Mouse (Mus musculus) layer of hippocampus, adult 11-12 months (tissue): Measurements from ENCODE around the gene Sned1.
"Not testable (repeated sequence)": the region's sequence is repeated elsewhere in the genome, so short reads cannot be mapped to it uniquely, and the experiment has no call there.

Experiments
- DNase-seq: peaks from one replicate; pipeline ENCODE4 v3.0.0; 2022; ENCODE audit warnings: low spot score

Gene Sned1

GRCm38 (mm10) chr1:93229221-93229620 lies 6.4 kb upstream of the Sned1 start:
- no peak for DNase-seq

- DNase-seq, result no peak
Observed at GRCm38 (mm10) chr1:93229626-93230025, 6.0 kb upstream of the Sned1 start.

- no peak for DNase-seq
Observed at GRCm38 (mm10) chr1:93236545-93236924, 894 bp downstream of the Sned1 start.

DNA sequence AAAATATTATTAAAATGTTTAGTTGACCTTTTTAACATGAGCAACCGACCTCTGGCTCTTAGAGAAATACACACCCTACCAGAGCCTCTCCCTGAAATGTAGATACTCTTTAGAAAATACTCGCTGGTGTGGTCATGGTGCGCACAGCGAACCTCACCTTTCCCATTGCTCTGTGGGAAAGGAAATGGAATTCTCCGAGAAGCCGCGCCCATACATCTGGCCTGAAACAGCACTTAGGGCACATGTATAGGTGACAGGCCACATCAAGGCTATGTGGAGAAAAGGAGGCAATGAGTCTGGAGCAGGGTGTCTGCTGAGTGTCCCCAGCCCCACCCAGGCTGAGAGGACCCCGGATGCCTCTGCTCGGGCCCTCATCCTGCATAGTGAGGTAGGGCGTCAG lies 2.0 kb downstream of the Sned1 start:
- DNase-seq, result no peak

DNA sequence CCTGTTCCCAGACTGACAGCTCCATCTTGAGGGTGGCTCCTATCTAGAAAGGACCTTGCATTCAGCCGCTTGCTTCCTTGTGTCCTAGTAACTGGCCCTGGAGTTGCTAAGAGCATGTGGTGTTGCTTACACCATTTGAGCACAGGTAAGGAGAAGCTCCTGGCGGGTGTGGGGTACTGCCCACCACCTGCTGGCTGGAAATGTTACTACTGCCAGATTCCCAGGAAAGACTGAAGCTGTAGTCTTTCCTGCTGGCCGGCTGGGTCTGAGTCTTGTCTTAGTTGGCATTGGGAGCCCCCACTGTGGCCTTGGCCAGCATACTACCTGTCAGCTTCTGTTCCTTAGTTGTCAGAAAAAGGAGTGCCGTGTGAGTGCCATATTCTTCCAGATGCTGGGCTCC lies 2.6 kb downstream of the Sned1 start:
- no peak for DNase-seq

- DNase-seq, result no peak
Observed at GRCm38 (mm10) chr1:93245936-93246335, 10.3 kb downstream of the Sned1 start.

GRCm38 (mm10) chr1:93252586-93252985 lies 16.9 kb downstream of the Sned1 start:
- no peak for DNase-seq

- no peak for DNase-seq
Observed at GRCm38 (mm10) chr1:93255761-93256160, 20.1 kb downstream of the Sned1 start.

- no peak for DNase-seq
Observed at GRCm38 (mm10) chr1:93257560-93257959, 21.9 kb downstream of the Sned1 start.

- DNase-seq, result no peak
Observed at GRCm38 (mm10) chr1:93267207-93267606, 31.6 kb downstream of the Sned1 start.

- DNase-seq, result no peak
Observed at GRCm38 (mm10) chr1:93268246-93268645, 32.6 kb downstream of the Sned1 start.

DNA sequence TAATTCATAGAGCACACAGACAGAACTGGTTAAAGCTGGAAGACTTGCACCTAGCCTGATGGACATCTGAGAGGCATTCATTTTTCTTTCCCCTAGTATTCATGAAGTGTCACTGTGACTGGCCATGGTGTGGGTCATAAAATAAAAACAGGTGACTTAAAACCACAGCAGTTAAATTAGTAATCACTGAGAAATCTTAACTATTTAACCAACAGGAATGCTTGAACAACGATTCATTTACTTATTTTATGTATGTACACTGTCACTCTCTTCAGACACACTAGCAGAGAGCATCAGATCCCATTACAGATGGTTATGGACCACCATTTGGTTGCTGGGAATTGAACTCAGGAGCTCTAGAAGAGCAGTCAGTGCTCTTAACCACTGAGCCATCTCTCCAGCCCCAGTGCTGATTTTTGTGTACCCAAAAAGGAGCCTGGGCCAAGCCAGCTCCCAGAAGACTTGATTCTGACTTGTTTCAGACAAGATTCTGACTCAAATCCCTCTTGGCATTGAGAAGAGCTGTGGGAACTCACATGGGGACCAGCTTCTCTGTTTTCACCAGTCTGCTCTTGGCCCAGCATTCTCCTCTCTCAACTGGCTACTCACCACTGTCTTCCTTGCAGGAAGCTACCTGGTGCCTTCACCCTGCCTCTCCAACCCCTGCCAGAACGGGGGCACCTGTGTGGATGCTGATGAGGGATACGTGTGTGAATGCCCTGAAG lies 35.0 kb downstream of the Sned1 start:
- DNase-seq, result no peak

GRCm38 (mm10) chr1:93271751-93272150 lies 36.1 kb downstream of the Sned1 start:
- DNase-seq, result no peak

DNA sequence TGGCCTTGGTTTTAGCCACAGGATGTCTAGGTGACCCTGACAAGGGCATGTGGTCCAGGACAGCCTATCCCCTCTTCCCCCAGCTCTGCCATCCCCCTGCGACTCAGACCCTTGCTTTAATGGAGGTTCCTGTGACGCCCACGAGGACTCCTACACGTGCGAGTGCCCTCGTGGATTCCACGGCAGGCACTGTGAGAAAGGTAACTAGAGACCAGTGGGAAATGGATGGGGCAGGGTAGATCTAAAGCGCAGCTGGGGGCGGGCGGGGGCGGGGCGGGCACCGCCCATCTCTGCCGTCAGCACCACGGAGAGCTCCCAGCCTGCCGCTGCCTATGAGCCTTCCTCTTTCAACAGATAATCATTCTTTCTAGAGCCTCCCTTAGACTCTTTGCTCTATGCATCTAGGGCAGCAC lies 36.8 kb downstream of the Sned1 start:
- no peak for DNase-seq

DNA sequence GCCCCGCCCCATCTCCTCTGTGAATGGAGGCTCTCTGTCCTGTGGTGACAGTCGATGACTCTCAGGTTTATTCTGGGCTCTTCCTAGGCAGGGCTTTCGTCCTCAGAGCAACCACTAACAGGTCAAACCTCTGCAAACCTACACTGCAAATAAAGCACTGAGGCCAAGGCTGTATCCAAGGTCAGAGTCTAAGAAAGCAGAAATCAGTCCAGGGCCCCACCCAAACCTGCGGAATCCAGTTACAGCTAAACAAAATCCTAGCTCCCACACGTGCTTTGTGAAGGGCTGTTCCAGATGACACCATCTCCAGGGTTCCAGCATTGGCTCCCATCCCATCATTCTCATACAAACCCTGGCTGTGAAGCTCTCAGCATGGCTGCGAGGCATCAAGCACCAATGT lies 39.9 kb downstream of the Sned1 start:
- no peak for DNase-seq

DNA sequence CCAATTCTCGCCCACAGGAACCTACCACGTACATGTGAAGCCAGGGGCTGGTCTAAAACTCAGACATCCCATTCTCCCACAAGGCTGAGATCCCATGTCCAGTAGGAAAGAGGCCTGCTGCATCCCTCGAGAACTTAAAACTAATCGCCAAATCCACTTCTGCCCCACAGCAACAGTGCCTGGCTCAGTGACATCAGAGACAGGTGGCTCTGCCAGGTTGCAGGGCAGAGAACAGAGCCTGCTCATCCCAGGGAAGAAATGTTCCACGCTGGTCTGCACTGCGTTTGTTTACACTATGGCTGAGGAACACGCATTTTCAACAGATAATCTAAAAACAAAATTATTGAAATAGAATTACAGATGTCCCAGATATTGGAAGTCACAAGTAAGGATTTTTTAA lies 41.4 kb downstream of the Sned1 start:
- no peak for DNase-seq

DNA sequence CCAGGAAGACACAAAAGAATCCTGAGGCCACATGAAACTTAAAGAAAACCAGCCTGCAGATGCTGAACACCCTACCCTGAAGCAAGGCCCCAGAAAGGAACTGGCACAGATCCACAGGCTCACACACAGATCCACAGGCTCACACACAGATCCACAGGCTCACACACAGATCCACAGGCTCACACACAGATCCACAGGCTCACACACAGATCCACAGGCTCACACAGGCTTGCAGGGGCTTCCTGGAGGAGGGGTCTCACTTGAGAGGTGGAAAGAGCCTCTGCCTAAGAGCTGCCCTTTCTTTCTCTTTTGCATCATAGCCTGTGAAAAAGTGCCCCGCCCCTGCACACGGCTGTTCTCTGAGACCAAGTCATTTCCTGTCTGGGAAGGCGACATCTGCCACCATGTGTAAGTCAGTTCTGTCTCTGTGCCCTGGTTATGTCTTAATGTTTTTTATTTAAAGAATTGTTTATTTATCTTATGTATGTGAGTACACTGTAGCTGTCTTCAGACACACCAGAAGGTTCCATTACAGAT lies 54.1 kb downstream of the Sned1 start:
- DNase-seq, result no peak

DNA sequence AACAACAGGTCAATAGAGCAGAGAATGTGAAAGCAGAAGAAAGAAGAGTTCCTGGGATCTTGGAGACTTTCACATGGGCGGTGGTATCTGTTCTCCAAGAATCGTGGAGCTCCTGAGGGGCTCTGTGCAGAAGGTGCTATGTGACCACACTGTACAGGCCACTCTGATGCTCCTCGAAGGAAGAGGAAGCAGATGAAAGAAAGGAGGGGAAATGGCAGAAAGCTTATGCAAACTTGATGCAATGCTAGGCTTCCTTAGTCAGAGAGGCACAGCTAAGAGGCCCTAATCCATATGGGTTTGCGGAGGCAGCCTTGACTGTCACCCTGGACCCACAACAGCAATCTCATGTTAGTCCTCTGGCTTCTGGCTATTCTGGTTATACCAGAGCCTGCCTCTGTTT lies 55.3 kb downstream of the Sned1 start:
- no peak for DNase-seq

- DNase-seq, result no peak
Observed at GRCm38 (mm10) chr1:93291591-93291990, 56.0 kb downstream of the Sned1 start.

DNA sequence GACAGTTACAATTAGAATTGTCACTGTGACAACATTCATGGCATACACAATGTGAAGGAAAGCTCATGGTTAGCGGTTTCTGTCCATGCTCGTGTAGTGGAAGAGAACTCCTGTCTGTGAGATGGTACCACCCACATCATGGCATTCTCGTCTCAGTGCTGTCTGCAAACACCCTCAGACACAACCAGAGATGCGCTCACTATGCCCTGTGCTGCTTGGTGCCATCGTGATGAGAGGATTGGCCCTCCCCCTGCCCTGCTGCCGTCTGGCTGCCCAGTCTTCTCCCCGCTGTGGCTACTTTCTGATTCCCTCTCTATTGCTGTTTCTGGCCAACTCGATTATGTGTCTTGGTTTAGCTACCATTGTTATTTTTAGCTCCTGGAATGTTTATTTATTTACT lies 56.4 kb downstream of the Sned1 start:
- DNase-seq, result no peak

DNA sequence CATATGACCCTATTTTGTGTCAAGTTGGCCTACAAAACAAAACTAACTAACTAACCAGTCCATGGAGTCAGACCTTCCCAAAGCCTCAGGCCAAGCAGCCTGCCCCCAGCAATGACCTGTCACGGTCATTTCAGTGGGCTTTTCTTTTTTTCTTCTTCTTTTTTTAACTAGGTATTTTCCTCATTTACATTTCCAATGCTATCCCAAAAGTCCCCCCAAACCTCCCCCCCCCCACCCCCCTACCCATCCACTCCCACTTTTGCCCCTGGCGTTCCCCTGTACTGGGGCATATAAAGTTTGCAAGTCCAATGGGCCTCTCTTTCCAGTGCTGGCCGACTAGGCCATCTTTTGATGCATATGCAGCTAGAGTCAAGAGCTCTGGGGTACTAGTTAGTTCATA lies 58.9 kb downstream of the Sned1 start:
- not testable (repeated sequence) for DNase-seq

DNA sequence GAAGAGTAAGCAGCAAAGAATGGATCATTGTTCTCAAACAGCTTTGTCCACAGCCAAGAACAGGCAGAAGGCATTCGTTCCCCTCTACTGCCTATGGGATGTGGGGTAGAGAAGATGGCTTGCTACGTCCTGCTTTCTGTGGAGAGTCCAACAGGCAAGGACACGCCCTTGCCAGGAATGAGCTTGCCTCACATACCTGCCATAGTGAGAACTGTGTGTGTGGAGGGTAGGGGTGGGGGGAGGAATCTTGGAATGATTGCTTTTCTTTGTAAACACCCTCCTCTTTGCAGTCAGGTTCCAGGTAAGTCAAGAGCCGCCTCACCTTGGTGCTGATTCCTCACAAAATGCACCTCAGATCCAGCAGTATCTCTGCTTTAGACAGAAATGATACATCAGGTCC lies 64.2 kb downstream of the Sned1 start:
- no peak for DNase-seq

GRCm38 (mm10) chr1:93300578-93300977 lies 64.9 kb downstream of the Sned1 start:
- no peak for DNase-seq
